Mouse (Mus musculus) heart, adult 11 months (tissue): ENCODE results near the gene Lfng.
A peak's percentile ranks its signal among the peaks of the same experiment; 100 is the strongest.

Experiments used
- DNase-seq: peaks from one replicate; pipeline ENCODE4 v3.0.0; 2022

The Lfng gene

DNA sequence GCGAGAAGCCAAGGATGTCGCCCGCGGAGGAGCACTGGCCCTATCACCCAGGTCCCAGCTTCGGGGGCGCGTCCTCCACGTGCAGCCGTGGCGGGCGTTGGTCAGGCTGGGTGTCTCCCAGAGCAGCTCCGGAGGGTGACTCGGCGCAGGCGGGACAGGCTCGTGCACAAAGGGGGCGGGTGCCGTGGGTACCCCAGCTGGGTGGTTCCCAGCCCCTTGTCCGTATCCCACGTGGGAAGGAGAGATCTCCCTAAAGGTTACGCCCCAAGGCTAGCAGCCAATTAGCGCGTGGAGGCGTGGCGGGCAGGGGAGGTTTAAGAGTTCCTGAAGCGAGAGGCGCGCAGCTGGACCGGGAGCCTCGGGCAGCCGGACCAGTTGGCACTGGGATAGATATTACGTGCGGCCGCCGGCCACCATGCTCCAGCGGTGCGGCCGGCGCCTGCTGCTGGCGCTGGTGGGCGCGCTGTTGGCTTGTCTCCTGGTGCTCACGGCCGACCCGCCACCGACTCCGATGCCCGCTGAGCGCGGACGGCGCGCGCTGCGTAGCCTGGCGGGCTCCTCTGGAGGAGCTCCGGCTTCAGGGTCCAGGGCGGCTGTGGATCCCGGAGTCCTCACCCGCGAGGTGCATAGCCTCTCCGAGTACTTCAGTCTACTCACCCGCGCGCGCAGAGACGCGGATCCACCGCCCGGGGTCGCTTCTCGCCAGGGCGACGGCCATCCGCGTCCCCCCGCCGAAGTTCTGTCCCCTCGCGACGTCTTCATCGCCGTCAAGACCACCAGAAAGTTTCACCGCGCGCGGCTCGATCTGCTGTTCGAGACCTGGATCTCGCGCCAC, at the start of gene Lfng:
TSS of gene Lfng (plus strand) at position 320 of the 835 bp plus-strand sequence.
- DNase-seq = peak; percentile 100

DNA sequence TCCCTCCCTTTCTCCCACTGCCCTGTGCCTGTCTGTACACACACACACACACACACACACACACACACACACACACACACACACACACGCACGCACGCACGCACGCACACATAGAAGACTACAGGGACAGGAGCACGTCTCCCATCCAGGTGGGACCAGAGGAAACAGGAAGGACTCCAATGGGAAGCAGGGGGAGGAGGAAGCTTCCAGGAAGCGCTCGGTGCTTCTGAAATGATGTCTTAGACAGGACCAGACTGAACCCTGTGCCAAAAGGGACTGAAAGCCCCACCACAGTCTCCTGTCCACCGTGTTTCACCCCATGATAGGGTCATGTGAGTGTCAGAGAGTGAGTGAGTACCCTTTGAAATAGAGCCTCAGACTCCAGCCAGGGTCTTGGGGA, 44.5 kb upstream of the Lfng start:
- DNase-seq = peak; percentile 94

DNA sequence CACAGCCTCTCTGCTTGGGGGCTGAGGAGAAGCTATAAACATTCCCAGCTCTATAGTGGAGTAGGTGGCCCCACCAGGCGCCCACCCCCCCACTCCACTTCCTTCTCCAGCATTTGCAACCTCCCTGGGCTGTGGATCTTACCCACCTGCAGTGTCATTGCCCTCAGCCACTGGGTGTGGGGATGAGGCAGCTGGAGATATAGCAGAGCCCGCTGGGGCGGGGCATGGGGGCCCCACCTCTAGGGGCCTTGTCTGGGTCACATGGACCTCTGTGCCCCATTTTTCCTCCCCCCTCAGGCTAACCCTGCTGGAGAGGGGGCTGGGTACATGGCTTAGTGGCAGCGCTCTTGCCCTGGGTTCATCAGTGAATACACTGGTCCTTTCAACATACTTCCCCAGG, 42.2 kb upstream of the Lfng start, which contains the start of gene Grifin:
TSS of gene Grifin (minus strand) at position 176 of the 400 bp plus-strand sequence.
- DNase-seq = peak; percentile 94

DNA sequence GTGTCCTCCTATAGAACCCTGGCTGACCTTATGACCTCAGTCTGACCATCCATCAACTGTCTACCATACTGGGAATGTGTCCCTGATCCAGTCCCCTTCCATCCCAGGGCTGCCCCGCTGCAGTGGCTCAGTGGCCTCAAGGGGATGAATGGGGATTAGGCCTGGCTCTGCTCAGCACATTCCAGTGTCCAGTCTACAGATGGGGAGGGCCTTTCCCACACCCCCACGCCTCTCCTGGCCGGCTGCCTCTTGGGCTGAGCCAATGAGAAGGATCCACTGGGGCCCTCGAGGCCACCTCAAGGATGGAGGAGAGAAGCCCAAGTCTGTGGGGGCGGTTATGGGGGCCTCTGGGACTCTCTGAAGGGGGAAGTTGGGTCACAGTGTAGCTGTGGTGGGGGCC, 41.7 kb upstream of the Lfng start:
- peak; percentile 99 for DNase-seq

DNA sequence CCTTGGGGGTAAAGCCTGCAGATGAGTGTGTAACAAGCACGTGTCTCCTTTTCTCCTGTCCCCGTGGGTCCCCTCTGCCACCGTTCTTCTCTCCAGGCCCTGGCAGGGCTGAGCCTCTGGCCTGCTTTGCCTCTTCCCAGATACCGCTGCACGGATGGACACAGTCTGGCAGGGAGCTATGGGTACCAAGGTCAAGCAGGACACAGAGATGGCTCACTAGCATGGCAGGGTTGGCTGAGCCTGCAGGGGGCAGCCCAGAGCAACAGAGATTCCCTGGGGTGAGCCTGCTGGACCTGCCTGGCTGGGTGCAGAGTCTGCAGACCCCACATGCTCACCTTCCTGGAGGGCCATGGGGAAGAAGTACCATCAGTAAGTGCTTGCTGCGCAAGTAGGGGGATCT, 41.3 kb upstream of the Lfng start:
- no peak for DNase-seq

DNA sequence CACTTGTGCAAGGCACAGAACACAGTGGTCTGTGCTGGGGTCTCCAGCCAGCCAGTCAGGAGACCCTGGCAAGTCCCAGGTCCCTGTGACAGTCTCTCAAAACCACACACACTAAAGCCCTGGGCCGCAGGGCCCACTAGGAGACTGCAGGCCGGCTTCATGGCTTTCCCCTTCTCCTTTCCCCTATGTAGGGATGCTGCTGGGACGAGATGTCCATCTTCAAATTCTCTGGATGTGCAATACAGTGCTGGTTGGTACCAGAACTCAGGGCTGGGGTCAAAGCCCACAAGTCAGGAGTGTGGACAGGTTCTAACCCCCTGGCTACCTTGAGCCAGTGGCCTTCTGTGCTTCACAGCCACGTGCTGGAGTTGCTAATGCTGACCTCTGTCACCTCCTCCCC, 40.8 kb upstream of the Lfng start:
- peak; percentile 92 for DNase-seq

DNA sequence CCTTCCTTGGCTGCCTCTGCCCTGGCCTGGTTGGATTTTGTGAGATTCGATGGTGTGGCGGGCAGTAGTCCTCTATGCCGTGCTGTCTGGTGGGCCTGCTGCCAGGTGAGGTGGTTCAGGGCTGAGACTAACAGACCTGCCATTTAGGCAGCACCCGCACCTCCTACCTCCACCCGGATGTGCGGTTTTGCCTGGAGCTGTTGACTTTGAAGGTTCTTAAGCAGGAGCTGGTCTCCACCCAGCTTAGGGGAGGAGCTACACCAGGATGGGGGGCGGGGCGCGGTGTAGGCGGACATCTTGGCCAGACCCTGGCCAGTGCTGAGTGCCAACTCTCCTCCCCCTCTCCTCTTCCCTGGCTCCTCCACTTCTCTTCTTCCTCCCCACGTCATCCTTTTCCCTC, 39.8 kb upstream of the Lfng start:
- peak; percentile 98 for DNase-seq

DNA sequence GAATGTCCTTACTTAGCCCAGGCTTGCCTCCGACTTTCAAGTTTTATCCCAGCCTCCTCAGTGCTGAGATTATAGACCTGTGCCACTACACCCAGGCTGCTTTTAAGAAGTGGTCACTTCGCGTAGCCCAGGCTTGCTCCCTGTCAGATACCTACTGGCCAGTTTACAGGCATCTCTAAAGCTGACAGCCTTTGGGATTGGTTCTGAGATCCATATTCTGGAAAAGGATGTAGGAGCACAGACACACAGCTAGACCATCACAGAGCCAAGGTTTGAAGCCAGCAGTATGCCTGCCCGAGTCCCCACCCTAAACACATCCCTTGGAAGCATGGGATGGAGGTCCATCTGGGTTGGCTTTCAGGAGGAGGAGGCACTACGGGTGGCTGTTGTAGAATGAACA, 39.4 kb upstream of the Lfng start:
- DNase-seq = peak; percentile 91

DNA sequence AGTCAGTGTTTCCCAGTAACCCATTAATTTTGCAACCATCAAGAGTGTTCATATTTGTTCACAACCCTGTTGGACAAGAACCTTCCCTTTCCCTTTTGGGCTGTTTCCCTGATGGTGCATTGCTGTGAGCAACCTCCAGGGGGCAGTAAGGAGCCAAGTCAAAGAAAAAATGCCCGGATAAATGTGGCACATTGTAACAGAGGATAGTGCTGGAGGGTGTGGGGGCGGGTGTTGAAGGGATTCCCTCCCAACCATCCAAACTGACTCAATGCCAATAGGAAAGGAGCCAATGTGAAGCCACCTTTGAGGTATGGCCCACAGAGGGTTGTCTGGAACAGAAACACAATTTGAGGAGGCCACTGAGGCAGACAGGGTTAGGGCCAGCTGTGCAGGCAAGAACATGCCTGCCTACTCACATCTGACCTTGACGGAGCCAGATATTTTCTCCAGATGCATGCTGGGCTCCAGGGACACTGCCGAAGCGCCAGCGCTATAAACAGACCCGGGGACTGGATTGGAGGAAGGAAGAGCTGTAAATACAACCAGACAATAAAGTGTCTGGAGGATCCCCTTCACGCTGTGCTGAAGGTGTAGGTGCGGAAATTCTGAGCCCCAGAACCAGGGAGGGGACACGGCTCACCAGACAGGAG, 38.7 kb upstream of the Lfng start:
- peak; percentile 98 for DNase-seq

DNA sequence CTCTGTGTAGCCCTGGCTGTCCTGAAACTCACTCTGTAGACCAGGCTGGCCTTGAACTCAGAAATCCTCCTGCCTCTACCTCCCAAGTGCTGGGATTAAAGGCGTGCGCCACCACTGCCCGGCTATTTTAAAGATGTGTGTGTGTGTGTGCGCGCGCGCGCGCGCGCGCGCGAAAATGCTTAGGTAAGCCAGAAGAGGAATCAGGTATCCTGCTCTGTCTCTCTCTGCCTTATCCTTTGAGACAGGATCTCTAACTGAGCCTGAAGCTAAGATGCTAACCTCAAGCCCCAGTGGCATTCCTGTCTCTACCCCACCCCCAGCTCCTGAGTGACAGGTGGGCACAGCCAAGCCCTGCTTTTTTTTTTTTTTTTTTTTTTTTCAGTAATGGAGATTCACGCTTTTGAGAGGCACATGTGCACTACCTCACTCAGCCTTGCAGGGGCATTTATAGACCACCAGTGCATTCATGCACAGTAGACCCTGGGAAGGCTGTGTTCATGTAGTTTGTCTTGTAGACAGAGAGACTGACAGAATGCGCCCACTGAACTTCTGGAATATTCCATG, 38.0 kb upstream of the Lfng start:
- no peak for DNase-seq

DNA sequence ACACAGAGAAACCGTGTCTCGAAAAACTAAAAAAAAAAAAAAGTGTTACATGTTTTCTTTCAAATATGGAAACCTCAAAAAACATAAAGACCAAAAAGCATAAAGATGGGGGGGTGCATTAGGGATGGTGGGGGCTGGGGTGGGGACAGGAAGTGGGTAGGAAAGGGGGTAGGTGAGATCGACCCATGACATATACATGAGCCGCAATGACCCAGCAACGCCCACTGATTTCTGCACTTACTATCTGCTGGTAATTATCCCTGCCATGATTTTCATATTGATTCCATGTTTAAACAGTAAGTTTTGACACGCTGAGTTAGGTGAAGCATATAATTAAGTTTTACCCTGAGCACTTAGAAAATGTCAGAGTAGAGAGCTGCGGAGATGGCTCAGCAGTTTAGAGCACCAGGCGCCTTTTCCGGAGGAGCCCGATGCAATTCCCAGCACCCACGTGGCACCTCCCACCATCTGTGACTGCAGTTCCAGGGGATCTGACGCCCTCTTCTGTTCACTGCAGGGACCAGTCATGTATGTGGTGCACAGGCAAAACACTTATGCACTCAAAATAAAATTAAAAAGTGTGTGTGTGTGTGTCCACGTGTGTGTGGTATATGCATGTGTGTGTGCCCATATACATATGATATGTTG, 36.8 kb upstream of the Lfng start:
- DNase-seq = peak; percentile 83

DNA sequence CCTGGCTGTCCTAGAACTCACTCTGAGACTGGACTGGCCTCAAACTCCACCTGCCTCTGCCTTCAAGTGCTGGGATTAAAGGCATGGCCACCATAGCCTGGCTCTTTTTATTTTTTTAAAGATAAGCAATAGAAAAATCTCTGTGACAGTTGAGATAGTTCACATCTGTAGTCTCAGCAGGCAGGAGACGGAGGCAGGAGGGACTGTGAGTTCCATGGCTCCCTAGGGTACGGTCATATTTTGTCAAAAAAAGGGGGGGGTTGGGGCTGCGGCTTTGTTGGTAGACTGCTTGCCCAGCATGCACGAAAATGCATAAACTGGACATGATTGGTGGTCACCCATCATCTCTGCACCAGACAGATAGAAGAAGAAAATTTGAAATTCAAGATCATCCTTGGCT, 35.9 kb upstream of the Lfng start:
- DNase-seq = peak; percentile 91

DNA sequence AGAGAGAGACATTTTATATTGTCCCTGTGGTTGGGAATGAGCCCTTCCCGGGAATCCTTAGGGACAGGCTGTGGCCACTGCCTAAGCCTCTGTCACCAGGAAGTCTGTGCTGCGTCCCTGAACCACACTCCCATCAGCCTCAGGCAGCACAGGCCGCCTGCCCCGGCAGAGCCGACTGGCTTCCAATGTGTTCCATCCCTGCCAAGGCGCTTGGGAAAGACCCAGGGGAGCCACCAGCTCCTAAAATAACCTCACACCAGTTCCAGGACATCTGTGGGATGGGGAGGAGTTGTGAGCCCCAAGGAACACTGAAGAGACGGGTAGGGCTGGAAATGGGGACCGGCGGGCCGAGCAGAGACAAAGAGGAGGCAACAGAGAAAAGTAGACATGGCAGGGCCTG, 35.4 kb upstream of the Lfng start:
- peak; percentile 99 for DNase-seq

DNA sequence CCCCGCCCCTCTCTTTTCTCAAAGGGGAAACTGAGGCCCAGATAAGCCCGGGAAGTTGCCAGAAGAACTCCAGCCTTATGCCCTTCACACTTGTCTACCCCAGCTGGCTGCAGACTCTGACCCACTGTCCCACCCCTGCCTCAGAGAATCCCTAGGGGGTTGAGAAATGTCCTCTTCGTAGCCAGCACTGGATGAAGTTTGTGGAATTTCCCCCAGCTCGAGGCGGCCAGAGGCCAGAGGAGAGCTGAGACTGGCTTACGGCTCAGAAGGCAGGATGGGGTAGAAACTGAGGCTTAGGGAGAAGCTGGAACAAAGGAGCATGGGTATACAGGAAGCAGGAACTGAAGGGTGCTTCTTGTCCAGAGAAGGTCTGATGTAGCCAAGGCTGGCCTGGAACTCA, 34.5 kb upstream of the Lfng start:
- peak; percentile 99 for DNase-seq

DNA sequence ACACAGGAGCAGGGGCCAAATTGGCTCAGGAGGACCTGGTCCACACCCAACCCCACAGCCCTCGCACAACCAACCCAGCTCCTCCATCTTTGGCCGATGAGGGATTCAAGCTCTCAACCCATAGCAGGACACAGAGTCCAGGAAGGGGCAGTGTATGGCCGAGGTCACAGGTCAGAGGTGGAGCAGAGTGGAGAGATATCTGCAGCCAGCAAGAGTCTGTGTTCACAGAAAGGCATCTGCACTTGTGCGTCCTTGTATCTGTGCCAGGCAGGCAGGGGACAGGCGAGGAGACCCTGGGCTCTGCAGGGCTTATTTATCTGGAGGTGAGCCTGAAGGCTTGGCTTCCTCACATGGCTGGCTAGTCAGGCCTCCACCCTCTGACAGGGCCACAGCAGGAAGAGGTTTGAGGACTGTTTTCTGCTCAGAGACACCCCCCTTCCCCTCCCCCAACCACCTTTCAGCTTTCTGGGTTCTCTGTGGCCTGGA, 31.7 kb upstream of the Lfng start:
- DNase-seq = peak; percentile 99

DNA sequence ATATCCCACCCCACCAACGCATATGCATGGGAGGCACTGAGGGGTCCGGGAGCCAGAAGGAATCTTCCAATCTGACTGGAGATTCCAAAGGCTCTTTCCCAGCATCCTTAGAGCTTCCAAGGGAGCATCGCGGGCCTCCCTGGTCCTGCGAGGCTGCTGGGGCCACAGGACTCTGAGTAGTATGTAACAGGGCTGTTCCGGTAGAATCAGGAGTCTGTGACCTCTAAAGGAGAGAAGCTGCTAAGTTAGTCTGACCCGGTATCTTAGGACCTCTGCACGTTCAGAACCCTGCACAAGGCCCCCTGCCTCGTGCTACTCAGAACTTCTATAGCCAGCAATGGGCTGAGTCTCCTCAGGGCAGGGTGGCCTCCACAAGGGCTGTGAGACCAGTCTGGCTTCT, 27.9 kb upstream of the Lfng start:
- DNase-seq = no peak

DNA sequence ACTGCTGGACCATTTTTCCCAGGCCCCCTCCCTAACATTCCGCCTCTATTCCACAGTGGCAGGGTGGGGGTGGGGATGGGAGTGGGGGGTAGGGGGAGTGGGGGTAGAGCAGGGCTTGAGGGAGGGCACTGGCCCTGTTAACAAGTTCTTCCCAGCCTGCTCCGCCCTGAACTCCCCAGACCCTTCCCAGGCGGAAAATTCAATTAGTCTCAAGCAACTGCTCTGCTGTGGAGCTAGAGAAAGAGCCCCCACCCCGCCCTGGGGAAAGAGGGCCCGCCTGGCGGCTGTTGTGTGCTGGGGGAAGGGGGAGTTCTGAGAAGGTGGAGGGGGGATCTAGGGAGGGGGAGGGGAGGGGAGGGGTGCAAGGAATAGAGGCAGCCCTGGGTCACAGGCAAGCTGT, 27.3 kb upstream of the Lfng start:
- no peak for DNase-seq

DNA sequence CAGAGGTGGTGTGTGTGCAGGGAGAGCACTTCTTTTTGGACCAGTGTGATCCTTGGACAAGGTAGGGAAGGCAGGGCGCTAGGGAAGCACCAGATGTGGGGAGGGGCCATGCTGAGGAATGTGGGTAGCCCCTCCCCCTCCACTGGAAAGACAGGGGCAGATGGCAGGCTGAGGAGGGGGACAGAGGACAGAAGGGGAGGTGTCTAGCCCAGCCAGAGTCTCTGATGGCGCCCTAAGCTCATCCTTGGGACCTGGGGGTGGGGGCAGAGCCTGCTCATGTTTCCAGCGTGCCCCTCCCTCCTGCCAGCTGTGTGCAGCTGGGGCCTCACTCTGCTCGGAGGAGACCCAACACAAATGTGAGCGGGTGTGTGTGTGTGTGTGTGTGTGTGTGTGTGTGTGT, 25.6 kb upstream of the Lfng start:
- DNase-seq = peak; percentile 95

DNA sequence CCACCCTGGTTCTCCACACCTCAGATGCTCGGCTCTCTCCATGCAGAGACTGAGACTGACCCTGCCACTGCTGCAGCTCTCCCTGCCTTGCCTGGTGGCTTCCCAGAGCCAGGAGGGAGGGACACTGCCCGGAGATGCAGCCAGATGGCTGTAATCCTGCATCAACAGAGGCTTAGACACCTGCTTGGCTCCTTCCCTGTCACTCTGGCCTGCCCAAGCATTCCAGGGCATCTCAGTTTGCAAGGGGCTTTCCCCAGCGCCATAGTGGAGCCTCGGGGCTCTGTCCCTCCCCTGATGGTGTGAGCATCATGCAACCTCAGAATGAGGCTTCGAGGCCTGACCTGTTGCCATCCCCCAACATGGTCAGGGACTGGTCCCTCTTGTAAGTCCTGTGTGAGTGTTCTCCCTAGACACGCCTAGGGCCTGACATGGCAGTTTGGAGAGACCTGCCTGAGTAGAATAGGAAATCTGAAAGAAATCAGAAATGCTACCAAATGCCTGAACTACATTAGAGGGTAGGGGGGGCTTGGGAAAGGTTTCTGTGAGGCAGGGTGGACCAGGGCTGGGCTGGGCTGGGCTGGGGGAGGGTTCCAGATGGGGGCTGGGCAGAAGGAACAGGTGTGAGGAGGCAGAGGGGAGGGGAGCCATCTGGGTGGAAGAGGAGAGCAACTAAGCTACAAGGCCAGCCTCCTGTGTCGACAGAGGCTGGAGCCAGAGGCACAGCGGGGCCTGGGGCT, 24.0 kb upstream of the Lfng start:
- no peak for DNase-seq

DNA sequence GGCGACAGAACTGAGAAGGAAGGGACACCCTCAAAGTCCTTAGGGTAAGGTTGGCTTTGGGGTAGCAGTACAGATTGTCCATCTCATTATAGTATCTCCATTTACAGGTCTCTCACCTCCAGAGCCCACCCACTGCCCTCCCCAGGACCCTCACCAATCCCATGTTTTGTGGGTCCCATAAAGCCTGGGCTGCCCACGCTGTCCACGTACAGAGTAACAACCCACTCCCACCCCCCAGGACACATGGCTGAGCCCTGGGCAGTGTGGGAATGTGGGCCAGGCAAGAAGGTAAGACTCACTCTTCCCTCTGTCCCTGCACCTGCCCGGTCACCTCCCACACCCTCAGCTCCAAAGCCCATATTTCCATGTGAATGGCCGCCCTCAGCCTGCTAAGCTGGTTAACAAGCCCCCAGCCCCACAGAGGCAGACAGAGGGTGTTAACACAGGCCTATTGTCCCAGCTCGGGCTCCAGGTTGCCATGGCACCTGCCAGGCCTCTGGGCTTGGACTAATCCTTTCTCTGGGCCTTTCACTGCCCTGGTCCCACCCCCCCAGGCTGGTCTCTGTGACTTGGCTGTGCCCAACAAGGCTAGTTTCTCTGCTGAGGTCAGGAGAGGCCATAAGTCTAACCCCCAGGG, 23.3 kb upstream of the Lfng start:
- DNase-seq = no peak

DNA sequence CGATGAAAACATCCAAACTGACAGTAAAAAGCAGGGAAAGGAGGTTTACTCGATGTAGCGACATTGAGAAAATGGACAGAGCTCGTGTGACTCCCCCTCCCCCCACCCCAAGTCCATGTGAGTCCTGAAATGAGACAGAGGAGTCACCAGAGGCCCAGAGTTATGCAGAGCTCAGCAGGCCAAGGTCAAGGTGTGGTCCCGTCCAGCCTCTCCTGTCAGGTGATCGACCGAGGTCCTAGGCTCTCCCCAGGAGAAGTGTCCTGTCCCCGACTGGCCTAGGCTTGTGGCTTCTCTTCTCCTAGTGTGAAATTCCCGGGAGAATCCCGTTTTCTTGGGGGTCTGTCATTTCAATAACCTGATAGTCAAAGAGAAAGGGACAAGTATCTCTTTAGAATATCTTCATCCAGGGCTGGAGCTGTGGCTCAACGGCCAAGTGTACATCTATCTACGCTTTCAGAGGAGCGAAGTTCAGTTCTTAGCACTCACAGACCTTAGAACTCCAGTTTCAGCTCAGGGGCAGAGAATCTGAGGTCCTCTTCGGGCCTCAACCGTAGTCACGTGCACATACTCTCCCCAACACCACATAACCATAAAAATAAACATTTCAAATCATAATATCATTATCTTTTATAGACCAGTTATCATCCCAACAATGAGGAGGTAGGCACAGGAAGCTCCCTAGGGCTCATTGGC, 17.9 kb upstream of the Lfng start:
- peak; percentile 80 for DNase-seq

DNA sequence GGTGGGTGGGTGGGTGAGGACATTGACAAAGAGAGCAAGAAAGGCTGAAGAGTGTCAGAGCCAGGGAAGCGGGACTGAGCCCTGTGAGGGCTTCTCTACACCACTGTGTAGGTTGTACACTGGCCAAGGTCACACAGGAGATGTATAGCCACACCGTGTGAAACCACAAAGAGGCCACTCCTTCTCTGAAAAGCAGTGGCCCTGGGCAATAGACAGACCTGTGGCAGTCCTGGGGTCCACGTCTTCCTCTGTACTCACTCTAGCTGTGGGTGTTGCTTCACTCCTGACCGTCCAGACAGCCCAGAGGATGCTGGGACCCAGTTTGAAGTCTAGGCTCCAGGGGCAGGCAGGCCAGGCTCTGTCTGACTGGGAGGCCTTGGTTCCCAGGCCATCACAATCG, 12.3 kb upstream of the Lfng start:
- no peak for DNase-seq
